Mouse (Mus musculus) ovary, postnatal 10 days (tissue): ENCODE data around the gene Gm44511.
A peak's percentile ranks its signal among the peaks of the same experiment; 100 is the strongest.

Experiments
- DNase-seq: peaks from one replicate; pipeline ENCODE4 v3.0.0; 2022; ENCODE audit warnings: low spot score

The Gm44511 gene

DNA sequence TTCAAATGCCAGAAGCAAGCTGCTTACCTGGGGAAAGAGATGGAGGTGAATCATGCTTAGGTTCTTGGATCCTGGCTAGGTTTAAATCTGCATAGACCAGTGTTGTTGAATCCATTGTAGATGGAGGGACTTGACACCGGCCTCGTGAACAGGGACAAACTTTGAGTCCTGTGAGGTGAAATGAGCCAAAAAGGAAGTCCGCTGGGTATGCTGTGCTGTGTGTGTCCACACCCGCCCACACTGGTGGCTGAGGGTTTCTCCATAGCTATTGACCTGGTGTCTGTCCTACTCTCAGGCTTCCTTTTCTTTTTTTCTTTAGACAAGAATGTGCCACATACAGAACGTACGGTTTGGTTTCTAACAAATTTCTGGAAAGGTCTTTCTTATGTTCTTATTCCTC is at the start of gene Gm44511, which contains the start of gene Klrb1b:
Gm44511 (minus strand) TSS at position 184 of the 400 bp plus-strand sequence.
Klrb1b (minus strand) TSS at position 200 of the 400 bp plus-strand sequence.
- no peak for DNase-seq

DNA sequence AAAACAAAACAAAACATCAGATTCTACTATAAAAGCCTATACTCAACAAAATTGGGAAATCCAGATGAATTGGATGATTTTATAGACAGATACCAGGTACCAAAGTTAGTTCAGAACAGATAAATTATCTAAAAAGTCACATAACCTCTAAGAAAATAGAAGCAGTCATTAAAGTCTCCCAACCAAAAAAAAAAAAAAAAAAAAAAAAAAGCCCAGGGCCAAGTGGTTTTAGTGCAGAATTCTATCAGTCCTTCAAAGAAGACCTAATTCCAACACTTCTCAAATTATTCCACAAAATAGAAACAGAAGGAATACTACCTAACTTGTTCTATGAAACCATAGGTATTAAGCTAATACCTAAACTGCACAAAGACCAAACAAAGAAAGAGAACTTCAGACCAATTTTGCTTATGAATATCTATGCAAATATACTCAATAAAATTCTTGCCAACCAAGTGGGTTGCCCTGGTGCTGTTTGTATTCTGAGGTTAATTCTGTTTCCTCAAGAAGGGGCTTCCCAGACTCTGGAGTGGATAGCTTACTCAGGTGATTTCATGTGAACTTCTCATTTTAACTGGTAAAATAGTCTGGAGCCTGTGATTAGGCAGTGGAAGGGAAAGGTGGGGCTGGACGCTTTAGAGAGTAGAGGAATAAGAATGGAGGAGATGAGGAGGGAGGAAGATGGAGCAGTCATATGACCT is 45.9 kb upstream of the Gm44511 start:
- no peak for DNase-seq

DNA sequence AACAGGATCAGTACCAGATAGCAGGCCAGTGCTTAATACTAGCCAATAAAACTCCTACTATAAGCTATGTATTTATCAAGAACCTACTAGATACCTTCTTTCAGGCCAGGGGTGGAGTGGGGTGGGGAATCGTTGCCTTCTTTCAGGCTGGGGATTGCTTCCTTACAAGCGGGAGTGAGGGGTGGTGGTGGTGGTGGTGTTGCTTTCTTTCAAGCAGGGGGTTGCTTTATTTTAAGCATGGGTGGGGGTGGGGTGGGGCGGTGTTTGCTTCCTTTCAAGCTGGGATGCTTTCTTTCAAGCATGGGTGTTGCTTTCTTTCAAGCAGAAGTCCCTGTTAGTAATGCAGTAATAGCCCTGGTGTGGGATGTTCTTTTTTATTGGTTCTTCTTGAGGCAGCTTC is 42.7 kb upstream of the Gm44511 start:
- no peak for DNase-seq

DNA sequence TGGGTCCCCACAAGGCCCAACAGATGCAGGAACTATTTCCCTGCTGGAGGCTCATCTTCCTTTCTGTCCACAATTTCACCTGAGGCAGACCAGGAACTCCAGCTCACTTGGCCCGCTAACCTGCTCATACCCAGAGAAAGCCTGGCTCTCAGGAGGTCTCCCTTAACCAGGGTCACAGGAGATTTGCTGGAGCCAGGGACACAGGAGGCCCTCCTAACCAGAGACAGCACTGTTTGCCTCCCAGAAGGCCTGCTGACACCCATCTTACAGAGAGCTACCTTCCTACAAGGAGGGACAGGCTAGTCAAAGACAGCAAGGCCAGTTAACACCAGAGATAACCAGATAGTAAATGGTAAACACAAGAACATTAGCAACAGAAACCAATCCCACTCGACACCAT is 31.9 kb upstream of the Gm44511 start:
- no peak for DNase-seq

DNA sequence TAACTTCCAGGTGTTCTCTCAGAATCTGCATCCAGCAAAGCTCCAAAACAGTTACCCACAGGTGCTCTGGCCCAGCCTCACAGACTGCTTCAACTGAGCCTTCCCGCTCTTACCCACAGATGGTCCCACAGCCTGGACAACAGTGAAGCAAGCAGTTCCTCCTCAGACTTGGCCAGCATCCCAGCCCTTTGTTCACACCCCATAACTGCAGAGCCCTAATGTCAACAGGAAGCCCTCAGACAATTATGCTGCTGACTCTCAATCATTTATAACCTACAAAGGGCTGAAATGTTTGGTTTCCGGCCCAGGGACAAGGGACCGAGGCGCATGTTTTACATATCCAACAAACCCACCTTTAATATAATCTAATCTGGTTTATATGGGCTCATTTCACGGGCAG is 30.1 kb upstream of the Gm44511 start:
- DNase-seq: no peak

DNA sequence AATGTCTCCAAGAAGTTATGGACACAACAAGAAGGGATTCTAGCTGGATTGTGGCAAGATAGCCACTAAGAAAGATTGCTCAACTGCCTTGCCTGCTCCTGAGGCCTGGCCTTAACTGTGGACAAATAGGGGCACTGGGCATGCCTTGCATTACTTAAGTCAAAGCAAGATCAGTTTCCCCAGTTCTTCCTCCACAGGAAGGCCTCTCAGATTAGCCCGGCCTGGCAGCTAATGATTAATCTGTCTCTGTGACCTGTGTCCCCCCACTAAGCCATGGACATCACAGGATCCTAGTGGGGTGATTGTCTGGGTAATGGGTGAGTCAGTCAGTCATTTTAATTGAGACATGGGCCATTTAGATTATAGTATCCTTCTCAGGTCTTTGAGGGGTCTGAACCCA is 29.4 kb upstream of the Gm44511 start:
- DNase-seq: no peak

DNA sequence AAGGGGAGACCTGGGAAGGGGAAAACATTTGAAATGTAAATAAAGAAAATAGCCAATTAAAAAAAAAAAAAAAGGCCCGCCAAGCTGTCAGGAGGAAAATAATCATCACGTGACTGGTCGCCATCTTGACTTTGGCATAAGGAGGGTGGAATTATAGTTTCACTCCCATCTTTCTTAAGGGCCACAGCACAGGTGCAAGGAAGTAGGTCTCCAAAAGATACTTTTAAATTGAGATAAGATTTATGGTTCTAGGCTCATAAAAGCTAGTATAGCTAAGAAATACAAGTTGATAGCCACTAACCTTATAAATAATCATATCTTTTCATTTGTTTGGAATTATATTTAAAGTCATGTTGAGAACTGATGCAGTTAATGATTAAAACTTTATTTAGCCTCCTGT is 28.8 kb upstream of the Gm44511 start:
- no peak for DNase-seq

DNA sequence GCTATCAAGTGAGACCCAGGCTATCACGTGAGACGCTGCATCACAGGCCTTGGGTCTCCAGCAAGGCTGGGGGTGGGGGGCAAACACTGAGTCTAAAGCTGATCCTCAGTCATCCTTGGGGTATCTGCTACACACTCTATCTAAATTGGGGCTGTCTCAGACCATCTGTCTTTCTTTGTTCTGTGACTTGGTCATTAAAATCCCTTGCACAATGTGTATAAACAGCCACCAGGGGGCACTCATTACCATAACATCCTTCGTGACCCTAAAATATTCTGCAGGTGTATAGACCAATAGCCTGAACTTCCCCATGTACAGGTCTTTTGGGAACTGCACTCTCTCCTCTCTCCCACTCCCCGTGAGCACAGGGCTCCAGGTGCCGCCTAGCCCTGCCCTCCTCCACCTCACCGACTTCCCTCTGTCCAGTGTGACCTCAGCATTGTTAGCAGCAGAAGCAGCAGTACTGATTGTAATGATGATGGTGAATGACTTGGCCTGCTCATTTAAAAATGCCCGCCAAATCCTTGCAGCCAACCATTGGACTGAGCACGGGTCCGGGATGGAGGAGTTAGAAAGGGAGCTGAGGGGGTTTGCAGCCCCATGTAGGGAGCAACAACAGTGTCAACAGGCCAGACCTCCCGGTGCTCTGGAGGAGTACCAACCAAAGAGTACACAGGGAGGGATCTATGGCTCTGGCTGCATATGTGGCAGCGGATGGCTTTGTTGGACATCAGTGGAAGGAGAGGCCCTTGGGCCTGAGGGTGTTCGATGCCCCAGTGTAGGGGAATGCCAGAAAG is 28.1 kb upstream of the Gm44511 start:
- DNase-seq: peak; percentile 42

DNA sequence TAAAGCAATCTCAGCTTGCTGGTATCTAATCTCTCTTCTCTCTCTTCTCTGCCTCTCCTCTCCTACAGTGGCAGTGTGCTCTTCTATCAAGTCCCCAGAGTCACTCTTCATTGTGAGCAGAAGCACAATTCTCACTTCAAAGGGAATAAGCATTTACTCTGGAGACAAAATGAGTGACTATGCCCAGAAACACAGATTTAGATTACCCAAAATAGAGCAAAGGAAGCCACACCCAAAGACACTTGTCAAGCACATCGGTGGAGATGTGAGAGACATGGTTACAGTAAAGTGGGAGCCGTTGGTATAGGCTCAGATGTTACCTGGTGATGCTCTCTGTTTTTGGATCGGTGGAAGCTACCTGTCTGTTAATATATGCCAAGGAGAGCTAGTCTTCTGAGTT is 26.7 kb upstream of the Gm44511 start:
- no peak for DNase-seq

DNA sequence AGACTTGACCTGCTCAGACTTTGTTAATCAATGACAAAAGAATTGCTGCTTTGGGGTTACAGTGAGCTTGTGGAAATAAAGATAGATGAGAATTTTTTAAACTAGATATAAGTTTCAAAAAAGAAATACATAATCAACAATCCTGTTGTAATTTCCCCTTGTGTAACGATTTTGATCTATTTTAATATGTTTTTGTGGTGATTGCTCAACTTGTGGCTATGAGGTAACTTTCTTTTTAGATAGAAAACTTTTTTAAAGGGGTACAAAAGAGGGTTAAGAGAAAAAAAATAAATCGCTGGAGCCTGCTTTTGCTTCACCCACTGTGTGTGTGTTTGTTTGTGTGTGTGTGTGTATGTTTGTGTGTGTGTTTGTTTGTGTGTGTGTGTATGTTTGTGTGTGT is 25.0 kb upstream of the Gm44511 start:
- no peak for DNase-seq

DNA sequence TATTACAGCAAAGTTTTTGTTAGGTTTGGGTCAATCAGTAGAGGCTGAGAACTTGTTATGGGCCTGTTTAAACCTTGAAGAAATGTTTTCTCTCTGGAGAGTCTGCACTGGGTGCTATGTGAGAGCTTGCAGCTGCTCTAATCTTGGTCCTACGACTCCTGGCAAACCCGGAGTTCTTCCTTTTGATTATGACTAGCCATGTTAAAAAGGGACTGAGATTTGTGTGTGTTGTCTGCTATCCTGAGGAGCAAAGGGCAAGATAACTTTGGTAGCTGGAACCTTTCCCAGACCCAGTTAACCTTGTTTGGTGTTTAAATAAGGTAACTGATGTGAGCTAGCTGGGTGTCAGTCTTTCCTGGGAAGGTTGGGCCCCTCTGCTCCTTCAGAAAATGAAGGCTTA is 24.6 kb upstream of the Gm44511 start:
- DNase-seq: no peak

DNA sequence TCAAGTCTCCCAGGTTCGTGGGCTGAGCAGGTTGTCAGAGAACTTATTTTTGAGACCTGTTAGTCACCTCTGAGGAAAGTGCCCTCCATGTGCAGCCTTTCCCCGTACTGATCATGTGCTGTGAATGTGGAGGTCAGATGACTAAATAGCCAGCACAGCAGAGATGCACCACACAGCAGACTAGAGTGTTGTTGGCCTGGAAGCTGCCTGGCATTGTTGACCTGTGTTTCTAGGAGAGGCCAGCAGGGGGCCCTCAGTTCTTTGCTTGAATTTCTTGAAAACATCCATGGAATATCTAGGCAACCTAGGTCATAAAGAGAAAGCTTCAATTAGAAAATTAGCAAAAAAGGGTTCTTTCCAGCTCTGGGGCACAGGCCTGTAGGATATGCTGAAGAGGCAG is 23.8 kb upstream of the Gm44511 start:
- no peak for DNase-seq

DNA sequence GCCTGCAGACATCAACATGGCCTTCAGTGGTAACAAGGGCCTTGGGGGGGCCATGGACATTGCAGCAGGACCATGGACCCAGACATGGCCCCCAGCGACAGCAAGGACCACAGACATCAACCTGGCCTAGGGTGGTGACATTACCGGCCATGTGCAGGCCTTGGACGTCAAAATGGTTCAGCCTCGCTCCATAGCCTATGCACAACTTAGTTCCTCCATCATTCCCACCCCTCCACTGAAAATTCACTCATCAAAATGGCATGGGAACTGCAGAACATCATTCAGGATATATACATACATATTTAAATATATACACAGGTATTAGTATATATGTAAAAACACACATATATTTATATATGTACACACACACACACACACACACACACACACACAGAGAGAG is 21.3 kb upstream of the Gm44511 start:
- no peak for DNase-seq

DNA sequence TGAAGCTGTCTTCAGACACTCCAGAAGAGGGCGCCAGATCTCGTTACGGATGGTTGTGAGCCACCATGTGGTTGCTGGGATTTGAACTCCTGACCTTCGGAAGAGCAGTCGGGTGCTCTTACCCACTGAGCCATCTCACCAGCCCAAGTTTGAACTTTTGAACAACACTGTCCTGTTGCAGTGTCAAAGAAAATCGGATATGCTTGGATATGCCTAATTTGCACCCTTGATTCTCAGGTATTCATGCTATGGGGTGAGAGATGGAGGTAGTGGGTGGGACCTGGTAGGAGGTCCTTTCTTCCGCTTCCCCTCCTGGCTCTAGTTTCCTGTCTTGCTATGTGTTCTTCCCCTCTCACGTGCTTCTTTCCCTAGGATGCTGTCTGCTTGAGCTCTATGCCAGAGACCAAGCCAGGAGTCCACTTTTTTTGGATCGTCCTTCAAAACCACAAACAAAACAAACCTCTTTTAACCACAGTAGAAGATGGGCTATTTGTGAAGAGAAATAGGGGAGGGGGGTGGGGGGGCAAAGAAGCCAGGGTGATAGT is 20.0 kb upstream of the Gm44511 start:
- DNase-seq: no peak

DNA sequence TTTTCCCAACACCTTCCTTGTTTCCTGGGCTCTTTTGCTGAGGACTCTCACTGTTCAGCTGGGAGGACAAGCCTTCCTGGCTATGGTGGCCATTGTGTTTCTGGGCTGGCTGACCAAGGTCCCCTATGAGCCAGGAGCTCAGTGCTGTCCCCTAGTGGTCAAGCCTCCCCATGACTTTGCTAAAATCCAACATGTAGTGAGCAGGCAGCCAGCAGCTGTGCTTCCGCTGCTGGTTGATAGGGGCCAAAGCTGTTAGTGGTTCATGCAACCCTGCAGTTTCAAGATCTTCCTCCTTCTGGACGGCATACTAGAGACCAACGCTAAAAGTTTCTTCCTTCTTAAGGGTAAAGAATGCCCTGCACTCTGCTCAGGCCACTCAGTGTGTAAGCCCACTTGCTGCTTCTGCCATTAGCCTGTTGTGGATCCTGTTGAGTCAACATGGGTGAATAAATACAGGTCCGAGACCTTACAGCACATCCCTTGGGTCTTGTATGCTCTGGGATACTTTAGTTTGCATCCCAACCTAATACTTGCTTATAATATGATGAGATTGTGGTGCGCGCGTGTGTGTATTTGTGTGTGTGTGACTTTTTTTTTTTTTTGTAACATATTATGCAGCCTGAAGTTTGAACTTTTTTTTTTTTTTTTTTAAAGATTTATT is 19.3 kb upstream of the Gm44511 start:
- DNase-seq: peak; percentile 67

DNA sequence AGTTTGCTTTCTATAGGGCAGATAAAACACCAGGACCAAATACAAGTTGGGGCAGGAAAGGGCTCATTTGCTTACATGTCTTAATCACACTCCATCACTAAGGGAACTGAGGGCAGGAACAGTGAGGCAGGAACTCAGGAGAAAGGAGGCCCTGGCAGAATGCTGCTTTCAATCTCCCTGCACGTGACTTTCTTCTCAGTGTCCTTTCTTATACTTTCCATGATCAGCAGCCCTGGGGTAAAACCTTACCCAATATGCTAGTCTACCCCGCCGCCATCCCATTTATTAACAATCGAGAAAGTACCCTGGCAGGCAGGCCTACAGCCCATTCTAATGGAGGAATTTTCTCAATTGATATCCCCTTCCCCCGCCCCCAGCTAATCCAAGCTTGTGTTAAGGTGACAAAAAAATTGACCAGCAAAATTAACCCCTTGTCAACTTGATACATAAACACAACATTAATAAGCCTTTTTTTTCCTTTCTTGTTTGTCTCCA is 18.5 kb upstream of the Gm44511 start:
- DNase-seq: no peak

DNA sequence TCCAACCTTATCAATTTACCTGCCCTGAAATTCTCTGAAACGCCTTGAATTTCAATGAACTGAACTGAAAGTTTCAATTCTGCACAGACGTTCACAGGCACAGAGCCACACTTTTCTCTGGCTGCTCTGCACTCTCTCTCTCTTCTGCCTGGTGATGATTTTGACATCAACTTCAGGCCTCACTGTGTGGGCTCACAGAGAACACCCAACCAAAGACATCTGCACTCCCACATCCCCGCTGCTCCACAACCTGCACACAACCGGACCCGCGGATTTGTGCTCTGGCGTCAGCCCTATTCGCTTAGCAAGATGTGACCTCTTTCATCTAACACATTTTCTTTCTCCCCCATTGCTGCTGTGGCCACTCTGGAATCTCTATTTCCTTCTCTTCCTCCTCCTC is 18.0 kb upstream of the Gm44511 start:
- DNase-seq: no peak

DNA sequence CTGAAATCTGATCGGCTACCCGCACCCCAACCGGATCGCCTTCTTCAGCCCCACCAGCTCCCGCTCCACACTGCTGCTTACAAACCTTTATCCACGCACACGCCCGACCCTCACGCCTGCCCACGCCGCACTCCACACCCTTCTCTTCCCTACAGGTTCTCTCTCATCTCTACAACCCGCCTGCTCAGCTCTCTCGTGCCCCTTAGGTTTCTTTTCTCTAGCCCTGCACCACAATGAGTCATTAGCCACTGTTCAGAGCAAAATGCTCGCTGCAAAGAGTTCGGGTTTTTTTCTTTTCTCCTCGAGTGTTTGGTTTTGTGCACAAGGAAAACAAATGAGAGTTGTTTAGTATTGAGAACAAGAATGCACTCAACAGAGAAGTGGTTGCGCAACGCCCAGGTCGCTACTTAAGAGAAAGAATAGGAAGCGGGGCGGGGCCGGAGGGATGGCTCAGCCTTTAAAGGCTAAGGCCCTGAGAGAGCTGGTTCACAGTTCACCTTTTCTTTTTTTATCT is 17.4 kb upstream of the Gm44511 start:
- DNase-seq: peak; percentile 35

DNA sequence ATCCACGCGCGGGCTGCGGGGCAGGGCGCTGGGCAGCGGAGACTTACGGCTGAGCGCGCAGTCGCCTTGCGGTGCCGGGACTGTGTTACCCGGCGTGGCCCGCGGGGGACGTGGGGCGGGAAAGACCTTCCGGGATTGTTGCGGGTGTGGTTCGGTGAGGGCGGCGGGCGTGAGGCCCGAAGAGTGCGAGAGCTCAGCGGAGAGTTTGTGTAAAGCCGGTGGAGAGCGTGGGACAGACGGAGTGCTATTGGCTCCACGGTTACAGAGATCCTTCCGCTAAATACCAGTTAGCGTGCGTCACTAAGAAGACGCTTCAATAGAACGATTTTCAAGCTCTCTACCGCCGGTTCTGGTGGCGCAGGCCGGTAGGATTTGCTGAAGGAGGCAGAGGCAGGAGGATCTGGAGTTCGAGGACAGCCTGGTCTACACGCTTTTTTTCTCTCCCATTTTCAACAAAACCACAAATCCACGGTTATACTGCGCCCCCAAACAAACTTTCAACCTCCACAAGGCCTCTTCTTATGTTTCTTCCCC is 16.9 kb upstream of the Gm44511 start:
- DNase-seq: peak; percentile 84

DNA sequence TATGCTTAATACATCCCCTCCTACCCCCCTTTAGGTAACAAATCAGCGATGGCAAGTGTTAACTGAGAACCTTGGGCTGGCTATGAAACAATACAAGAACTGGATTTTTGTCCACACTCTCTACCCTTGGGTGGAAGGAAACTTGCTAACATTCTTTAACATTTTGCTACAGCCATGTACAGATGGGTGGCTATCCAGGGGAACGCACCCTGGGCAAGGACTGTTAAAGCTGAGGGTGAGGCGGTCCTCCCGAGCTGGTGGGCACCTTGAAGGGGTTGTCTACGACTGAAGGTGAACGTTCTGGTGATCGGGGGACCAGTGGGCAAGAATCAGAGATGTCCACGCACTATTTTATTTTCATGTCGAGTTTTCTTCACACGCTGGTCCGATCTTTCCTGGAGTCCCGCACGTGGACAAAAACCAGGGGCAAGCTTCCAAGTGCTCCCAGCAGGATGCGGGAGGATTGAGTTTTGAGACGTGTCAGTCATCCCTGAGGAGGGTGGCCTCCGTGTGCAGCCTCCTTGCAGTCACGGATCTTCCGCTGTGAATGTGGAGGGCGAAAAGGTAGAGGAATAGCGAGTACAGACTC is 16.3 kb upstream of the Gm44511 start:
- DNase-seq: no peak

DNA sequence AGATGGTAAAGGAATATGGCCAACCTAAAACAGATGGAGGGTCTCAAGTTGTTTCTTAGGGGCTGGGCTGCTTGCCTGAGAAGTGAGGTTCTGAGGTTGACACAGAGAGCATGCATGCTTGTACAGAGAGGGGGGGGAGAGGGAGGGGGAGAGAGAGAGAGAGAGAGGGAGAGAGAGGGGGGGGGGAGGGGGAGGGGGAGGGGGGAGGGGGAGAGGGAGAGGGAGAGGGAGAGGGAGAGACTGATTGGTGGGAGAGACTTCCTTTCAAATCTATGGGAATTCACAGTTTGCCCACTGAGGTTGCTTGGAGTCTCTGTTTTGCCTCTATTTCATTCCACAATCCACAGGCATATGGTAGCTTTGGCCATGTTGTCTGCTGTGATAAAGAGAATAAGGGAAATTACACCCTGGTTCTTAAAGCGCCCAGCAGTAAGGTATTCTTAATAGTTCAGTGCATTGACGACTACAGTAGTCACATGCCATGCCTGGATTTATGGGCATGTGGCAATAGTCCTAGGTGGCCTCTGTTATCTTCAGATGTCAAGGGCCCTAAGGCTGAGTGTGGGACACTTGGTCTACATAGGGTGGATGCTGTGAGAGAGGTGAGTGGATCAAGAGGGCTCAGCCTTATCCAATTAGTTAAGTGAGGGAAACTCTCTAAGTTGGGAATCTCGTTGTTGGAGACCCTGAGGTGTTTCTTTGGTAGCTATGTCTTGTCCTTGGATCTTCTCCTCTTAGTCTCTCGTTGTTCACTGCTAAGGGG is 15.4 kb upstream of the Gm44511 start:
- no peak for DNase-seq
